Mouse (Mus musculus): ENCODE measurements around the gene Col5a3.

DNA sequence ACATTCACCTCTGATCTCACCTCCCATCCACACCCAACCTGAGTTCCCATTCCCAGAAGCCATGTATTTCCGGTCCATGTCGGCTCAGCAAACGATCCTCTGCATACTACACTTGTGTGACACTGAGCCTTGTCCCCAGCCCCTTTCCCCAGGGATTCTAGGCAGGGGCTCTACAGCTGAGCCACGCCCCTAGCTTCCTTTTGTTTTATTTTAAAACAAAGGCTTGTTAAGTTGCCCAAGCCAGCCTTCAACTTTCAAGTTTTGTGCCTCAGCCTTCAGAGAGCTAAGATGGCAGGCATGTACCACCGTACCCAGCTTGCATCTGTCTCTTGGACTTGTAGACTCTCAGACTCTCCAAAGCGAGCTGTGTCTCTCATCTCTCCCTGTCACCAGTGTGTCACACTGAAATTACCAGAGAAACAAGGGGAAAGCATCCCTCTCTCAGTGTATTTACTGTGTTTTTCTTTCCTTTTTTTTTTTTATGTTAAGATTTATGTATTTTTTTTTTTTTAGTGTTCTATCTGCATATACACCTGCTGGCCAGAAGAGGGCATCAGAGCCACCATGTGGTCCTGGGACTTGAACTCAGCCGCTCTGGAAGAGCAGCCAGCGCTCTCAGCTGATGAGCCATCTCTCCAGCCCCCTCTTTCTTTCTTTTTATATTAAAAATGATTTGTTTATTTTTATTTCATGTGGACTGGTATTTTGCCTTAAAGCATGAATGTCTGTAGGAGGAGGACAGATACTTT, 76.4 kb downstream of the Col5a3 start:
- TF ChIP-seq POLR2A (IDR thresholded peaks at IDR 0.05; ENCODE audit: insufficient read depth, low read length) (no peak), CTCF (IDR thresholded peaks at IDR 0.05; ENCODE audit: low read depth, low read length) (peak; percentile 67), EP300 (IDR thresholded peaks at IDR 0.05; ENCODE audit: insufficient read depth, low read depth, low read length) (no peak)

Measured in ES-Bruce4 (cell line).